Mouse (Mus musculus) stomach, embryonic 14.5 days (tissue): Measurements from ENCODE around the gene Hoxb9. TPM values are rescaled to one million over a fixed set of nuclear protein-coding genes. Genes with fewer than 3 reads are reported as not detected.

Source experiments
- ATAC-seq: fragments of 200-750 bp; cut with Nextera tagmentation; 2 replicates; pipeline ENCODE4 v1.8.0; 2017; ENCODE audit warnings: low read depth, moderate TSS enrichment; ENCODE audit not compliant: insufficient number of reproducible peaks, insufficient read depth, low FRiP score
- H3K27ac ChIP-seq: fragments of 300-500 bp; sonication (generic); 2 replicates; pipeline ENCODE4 v1.5.1; 2014; ENCODE audit warnings: mild to moderate bottlenecking, low read length, moderate library complexity, mixed read lengths
- H3K27me3 ChIP-seq: fragments of 300-500 bp; sonication (generic); 2 replicates; pipeline ENCODE4 v1.6.1; 2014; ENCODE audit warnings: low read length, control low read depth, mixed read lengths; ENCODE audit not compliant: control insufficient read depth, insufficient read depth
- H3K36me3 ChIP-seq: fragments of 300-500 bp; sonication (generic); 2 replicates; pipeline ENCODE4 v1.6.1; 2014; ENCODE audit warnings: mild to moderate bottlenecking, control low read depth, low read length, moderate library complexity, mixed read lengths; ENCODE audit not compliant: control insufficient read depth, insufficient read depth
- H3K4me1 ChIP-seq: fragments of 300-500 bp; sonication (generic); 2 replicates; pipeline ENCODE4 v1.6.1; 2014; ENCODE audit warnings: low read length, control low read depth, mixed read lengths; ENCODE audit not compliant: control insufficient read depth, insufficient read depth
- H3K4me2 ChIP-seq: fragments of 300-500 bp; sonication (generic); replicated peaks from 2 replicates; pipeline ENCODE4 v1.6.1; 2014; ENCODE audit warnings: low read depth, low read length, control low read depth
- H3K4me3 ChIP-seq: fragments of 300-500 bp; sonication (generic); 2 replicates; pipeline ENCODE4 v1.5.1; 2014; ENCODE audit warnings: low read depth, low read length, control low read depth
- H3K9ac ChIP-seq: fragments of 300-500 bp; sonication (generic); replicated peaks from 2 replicates; pipeline ENCODE4 v1.6.1; 2014; ENCODE audit warnings: low read depth, mild to moderate bottlenecking, control low read depth, low read length, moderate library complexity, mixed read lengths
- H3K9me3 ChIP-seq: fragments of 300-500 bp; sonication (generic); 2 replicates; pipeline ENCODE4 v1.6.1; 2016; ENCODE audit warnings: low read depth, low read length, control low read depth; ENCODE audit not compliant: control insufficient read depth
- WGBS: fragments of 180-500 bp; shearing (Covaris S2); extraction: QIAGEN DNeasy Blood & Tissue Kit; methylation state at CpG from one replicate; pipeline ENCODE4 v1.1.7; 2014; 5-methylcytosine and 5-hydroxymethylcytosine counted together
- polyA plus RNA-seq: library from polyadenylated mRNA; unstranded; fragments of >200 nt; fragmentation: Nextera tagmentation; extraction: Ambion mirVana; gene quantifications from 2 replicates; pipeline ENCODE4 v1.2.1, GENCODE M21; 2014

Hoxb9 gene
- polyA plus RNA-seq, 1 experiment from 2014 or later, result 0.25 TPM

DNA sequence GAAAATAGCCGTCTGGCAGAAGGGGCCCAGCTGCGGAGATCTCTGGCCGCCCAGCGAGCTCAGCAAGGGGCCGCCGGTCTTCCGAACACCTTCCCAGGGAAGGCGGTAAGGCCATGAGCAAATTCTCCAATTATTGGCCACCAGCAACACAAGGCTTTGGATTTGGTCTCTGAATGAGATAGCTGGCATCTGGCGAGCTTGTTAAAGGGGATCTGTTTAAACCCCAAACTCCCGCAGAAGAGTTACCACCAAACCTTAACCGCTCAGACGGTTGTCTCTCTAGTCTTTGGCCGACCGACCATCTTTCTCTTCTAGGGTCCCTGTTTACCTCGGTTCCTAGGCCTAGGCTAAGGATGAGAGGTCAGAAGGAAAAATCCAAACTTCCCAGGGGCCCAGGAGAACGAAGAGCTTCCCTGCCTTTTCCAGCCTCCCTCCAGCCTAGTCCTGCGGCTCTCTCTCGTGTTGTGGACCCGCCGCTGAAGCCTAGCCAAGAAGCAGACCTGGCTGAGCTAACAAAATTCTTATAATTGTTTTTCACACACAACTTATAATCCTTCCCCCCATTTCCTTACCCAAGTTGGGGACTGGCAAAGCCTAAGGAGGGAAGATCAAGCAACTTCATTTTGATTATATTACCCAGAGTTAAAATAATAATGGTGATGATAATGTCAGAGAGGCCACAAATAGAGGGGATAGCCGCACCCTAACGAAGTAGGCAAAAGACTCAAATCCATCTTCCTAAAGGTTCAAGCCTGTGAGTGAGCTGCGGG lies 31.3 kb downstream of the Hoxb9 start:
- ATAC-seq, result no peak

GRCm38 (mm10) chr11:96303151-96304099 lies 32.2 kb downstream of the Hoxb9 start, which contains the start of gene Hoxb5:
Gene Hoxb5, plus strand, starts transcription at chr11:96303336.
- WGBS, result under 1% methylated on average over 69 of the region's 69 CpGs
- Histone ChIP-seq H3K36me3 (no peaks in the 10 kb centered on the region), H3K27ac (peak within 1 kb of the TSS; percentile 100), H3K4me1 (peaks cover 8% of the 10 kb centered on the region; the same call in 1 of the 2 replicates), H3K9me3 (no peaks in the 10 kb centered on the region), H3K4me3 (peak within 1 kb of the TSS; percentile 47), H3K4me2 (peak within 1 kb of the TSS; percentile 95), H3K27me3 (peaks cover 16% of the 10 kb centered on the region; the same call in 1 of the 2 replicates), H3K9ac (peak within 1 kb of the TSS; percentile 83)
- peak; percentile 48; the same call in 1 of the 2 replicates for ATAC-seq

More for the DNA sequence above, 31.3 kb downstream of the Hoxb9 start:
- Histone ChIP-seq H3K27me3 (peaks cover 16% of the 10 kb centered on the region; the same call in 1 of the 2 replicates), H3K4me1 (peaks cover 8% of the 10 kb centered on the region; the same call in 1 of the 2 replicates), H3K4me2 (peak overlapping the region; percentile 95), H3K9me3 (no peaks in the 10 kb centered on the region), H3K36me3 (no peaks in the 10 kb centered on the region), H3K27ac (peak overlapping the region; percentile 100; the same call in 1 of the 2 replicates), H3K4me3 (peak overlapping the region; percentile 47), H3K9ac (peak overlapping the region; percentile 41)
- WGBS, result 11% methylated on average over 23 of the region's 23 CpGs

- H3K4me2 ChIP-seq, result peak overlapping the region; percentile 95
- ATAC-seq, result no peak
- peaks cover 8% of the 10 kb centered on the region; the same call in 1 of the 2 replicates for H3K4me1 ChIP-seq
- H3K27me3 ChIP-seq, result peaks cover 16% of the 10 kb centered on the region; the same call in 1 of the 2 replicates
- H3K36me3 ChIP-seq, result no peaks in the 10 kb centered on the region
- peak overlapping the region; percentile 100 for H3K27ac ChIP-seq
- H3K4me3 ChIP-seq, result peak overlapping the region; percentile 47
- peak overlapping the region; percentile 83 for H3K9ac ChIP-seq
- 5% methylated on average over 38 of the region's 38 CpGs for WGBS
- no peaks in the 10 kb centered on the region for H3K9me3 ChIP-seq
Observed at GRCm38 (mm10) chr11:96304381-96305195, 33.3 kb downstream of the Hoxb9 start.

GRCm38 (mm10) chr11:96305505-96306182 lies 34.4 kb downstream of the Hoxb9 start:
- WGBS, result 40% methylated on average over 6 of the region's 6 CpGs
- H3K4me1 ChIP-seq, result peaks cover 6% of the 10 kb centered on the region; the same call in 1 of the 2 replicates
- no peaks in the 10 kb centered on the region for H3K36me3 ChIP-seq
- H3K4me3 ChIP-seq, result peak overlapping the region; percentile 47
- peaks cover 6% of the 10 kb centered on the region; the same call in 1 of the 2 replicates for H3K27me3 ChIP-seq
- no peaks in the 10 kb centered on the region for H3K9me3 ChIP-seq
- H3K9ac ChIP-seq, result peak overlapping the region; percentile 83
- peak overlapping the region; percentile 95 for H3K4me2 ChIP-seq
- H3K27ac ChIP-seq, result peak overlapping the region; percentile 100
- no peak for ATAC-seq

GRCm38 (mm10) chr11:96306183-96306907 lies 35.1 kb downstream of the Hoxb9 start:
- no peak for ATAC-seq
- Histone ChIP-seq H3K36me3 (no peaks in the 10 kb centered on the region), H3K9me3 (no peaks in the 10 kb centered on the region), H3K4me2 (peak overlapping the region; percentile 95), H3K4me1 (peaks cover 6% of the 10 kb centered on the region; the same call in 1 of the 2 replicates), H3K27me3 (peaks cover 6% of the 10 kb centered on the region; the same call in 1 of the 2 replicates), H3K9ac (peak overlapping the region; percentile 83), H3K27ac (peak overlapping the region; percentile 100), H3K4me3 (peak overlapping the region; percentile 47)
- 26% methylated on average over 7 of the region's 7 CpGs for WGBS

GRCm38 (mm10) chr11:96306908-96307269 lies 35.6 kb downstream of the Hoxb9 start:
- Histone ChIP-seq H3K4me1 (peaks cover 6% of the 10 kb centered on the region; the same call in 1 of the 2 replicates), H3K27me3 (peaks cover 4% of the 10 kb centered on the region; the same call in 1 of the 2 replicates), H3K27ac (peak overlapping the region; percentile 100), H3K9me3 (no peaks in the 10 kb centered on the region), H3K9ac (peak overlapping the region; percentile 83), H3K4me2 (peak overlapping the region; percentile 95), H3K4me3 (peak overlapping the region; percentile 47), H3K36me3 (no peaks in the 10 kb centered on the region)
- no peak for ATAC-seq
- 16% methylated on average over 13 of the region's 13 CpGs for WGBS

- H3K4me3 ChIP-seq, result peak overlapping the region; percentile 47
- WGBS, result 22% methylated on average over 4 of the region's 4 CpGs
- ATAC-seq, result no peak
- H3K9ac ChIP-seq, result peak overlapping the region; percentile 83
- peak overlapping the region; percentile 100 for H3K27ac ChIP-seq
- H3K4me1 ChIP-seq, result peaks cover 13% of the 10 kb centered on the region; the same call in 1 of the 2 replicates
- H3K27me3 ChIP-seq, result peaks cover 3% of the 10 kb centered on the region; the same call in 1 of the 2 replicates
- no peaks in the 10 kb centered on the region for H3K9me3 ChIP-seq
- H3K36me3 ChIP-seq, result no peaks in the 10 kb centered on the region
- peak overlapping the region; percentile 95 for H3K4me2 ChIP-seq
Observed at GRCm38 (mm10) chr11:96308763-96309162, 37.5 kb downstream of the Hoxb9 start.
